Mouse (Mus musculus): Measurements from ENCODE around the gene Atp5d. TPM values are rescaled to one million over a fixed set of nuclear protein-coding genes. Genes with fewer than 3 reads are reported as not detected.

Atp5d gene
- polyA plus RNA-seq, 1 experiment from 2014 or later, result 362 TPM

- WGBS (ENCODE audit: insufficient replicate concordance), result 15% methylated on average over 1 of the region's 1 CpGs
- no peaks in the 10 kb centered on the region for H3K9me3 ChIP-seq (replicated peaks)
- ATAC-seq (ENCODE audit: low read depth), result no peak
- peaks cover 55% of the 10 kb centered on the region for H3K36me3 ChIP-seq
- H3K27me3 ChIP-seq, result no peaks in the 10 kb centered on the region
- H3K9ac ChIP-seq, result peak overlapping the region; percentile 99
- peak overlapping the region; percentile 95 for H3K27ac ChIP-seq
- peak overlapping the region; percentile 95 for H3K4me2 ChIP-seq
- peaks cover 75% of the 10 kb centered on the region for H3K4me1 ChIP-seq (replicated peaks)
- H3K4me3 ChIP-seq (replicated peaks), result peak overlapping the region; percentile 96
- DNase-seq, result no peak
Measured at GRCm38 (mm10) chr10:80117736-80118135, 20.7 kb upstream of the Atp5d start.

- DNase-seq, result no peak
- H3K27me3 ChIP-seq, result no peaks in the 10 kb centered on the region
- 79% methylated on average over 6 of the region's 6 CpGs for WGBS (ENCODE audit: insufficient replicate concordance)
- peak overlapping the region; percentile 95 for H3K4me2 ChIP-seq
- H3K4me3 ChIP-seq (replicated peaks), result peak overlapping the region; percentile 96
- H3K36me3 ChIP-seq, result peaks cover 63% of the 10 kb centered on the region
- peaks cover 77% of the 10 kb centered on the region for H3K4me1 ChIP-seq (replicated peaks)
- H3K27ac ChIP-seq, result peak overlapping the region; percentile 95
- ATAC-seq (ENCODE audit: low read depth), result no peak
- H3K9me3 ChIP-seq (replicated peaks), result no peaks in the 10 kb centered on the region
- peak overlapping the region; percentile 99 for H3K9ac ChIP-seq
Measured at GRCm38 (mm10) chr10:80118552-80118951, 19.9 kb upstream of the Atp5d start.

- peaks cover 79% of the 10 kb centered on the region for H3K4me1 ChIP-seq (replicated peaks)
Measured at GRCm38 (mm10) chr10:80120146-80120545, 18.3 kb upstream of the Atp5d start.

GRCm38 (mm10) chr10:80121639-80122038, 16.8 kb upstream of the Atp5d start:
- Histone ChIP-seq H3K9ac (no peak overlapping the region), H3K4me1 (replicated peaks) (peaks cover 94% of the 10 kb centered on the region), H3K27ac (peak overlapping the region; percentile 52; the same call in 1 of the 2 replicates), H3K36me3 (peaks cover 94% of the 10 kb centered on the region), H3K4me3 (replicated peaks) (no peak overlapping the region), H3K4me2 (no peak overlapping the region), H3K27me3 (no peaks in the 10 kb centered on the region), H3K9me3 (replicated peaks) (no peaks in the 10 kb centered on the region)
- DNase-seq (no peak), ATAC-seq (ENCODE audit: low read depth) (no peak)
- WGBS (ENCODE audit: insufficient replicate concordance), result 54% methylated on average over 2 of the region's 2 CpGs

More at GRCm38 (mm10) chr10:80120146-80120545, 18.3 kb upstream of the Atp5d start:
- no peaks in the 10 kb centered on the region for H3K9me3 ChIP-seq (replicated peaks)
- H3K27ac ChIP-seq, result peak overlapping the region; percentile 52
- peak overlapping the region; percentile 95; the same call in 1 of the 2 replicates for H3K4me2 ChIP-seq
- peak overlapping the region; percentile 99 for H3K9ac ChIP-seq
- H3K4me3 ChIP-seq (replicated peaks), result peak overlapping the region; percentile 96
- H3K27me3 ChIP-seq, result no peaks in the 10 kb centered on the region
- DNase-seq (no peak), ATAC-seq (ENCODE audit: low read depth) (no peak)
- 88% methylated on average over 2 of the region's 2 CpGs for WGBS (ENCODE audit: insufficient replicate concordance)
- peaks cover 79% of the 10 kb centered on the region for H3K36me3 ChIP-seq

GRCm38 (mm10) chr10:80123932-80124562, 14.4 kb upstream of the Atp5d start:
- Histone ChIP-seq H3K27me3 (no peaks in the 10 kb centered on the region), H3K4me2 (peak overlapping the region; percentile 62), H3K4me3 (replicated peaks) (peak overlapping the region; percentile 39), H3K9ac (peak overlapping the region; percentile 69), H3K4me1 (replicated peaks) (peaks cover 93% of the 10 kb centered on the region), H3K27ac (peak overlapping the region; percentile 95), H3K36me3 (peaks cover 99% of the 10 kb centered on the region), H3K9me3 (replicated peaks) (no peaks in the 10 kb centered on the region)
- WGBS (ENCODE audit: insufficient replicate concordance), result 48% methylated on average over 9 of the region's 9 CpGs
- ATAC-seq (ENCODE audit: low read depth) (peak; percentile 93), DNase-seq (peak; percentile 76)

GRCm38 (mm10) chr10:80127920-80128319, 10.5 kb upstream of the Atp5d start:
- ATAC-seq (ENCODE audit: low read depth), result no peak
- no peak overlapping the region for H3K4me2 ChIP-seq
- H3K4me1 ChIP-seq (replicated peaks), result peaks cover 88% of the 10 kb centered on the region
- H3K27me3 ChIP-seq, result no peaks in the 10 kb centered on the region
- no peak for DNase-seq
- H3K9ac ChIP-seq, result no peak overlapping the region
- H3K27ac ChIP-seq, result peak overlapping the region; percentile 95
- no peak overlapping the region for H3K4me3 ChIP-seq (replicated peaks)
- no peaks in the 10 kb centered on the region for H3K9me3 ChIP-seq (replicated peaks)
- WGBS (ENCODE audit: insufficient replicate concordance), result 95% methylated on average over 8 of the region's 8 CpGs
- peaks cover 99% of the 10 kb centered on the region for H3K36me3 ChIP-seq

GRCm38 (mm10) chr10:80129846-80130245, 8.6 kb upstream of the Atp5d start:
- Histone ChIP-seq H3K4me3 (replicated peaks) (no peak overlapping the region), H3K4me1 (replicated peaks) (peaks cover 68% of the 10 kb centered on the region), H3K9me3 (replicated peaks) (no peaks in the 10 kb centered on the region), H3K36me3 (peaks cover 80% of the 10 kb centered on the region), H3K27ac (no peak overlapping the region), H3K9ac (no peak overlapping the region), H3K27me3 (peaks cover 4% of the 10 kb centered on the region), H3K4me2 (no peak overlapping the region)
- no peak for DNase-seq
- 92% methylated on average over 9 of the region's 9 CpGs for WGBS (ENCODE audit: insufficient replicate concordance)
- no peak for ATAC-seq (ENCODE audit: low read depth)

- H3K9me3 ChIP-seq (replicated peaks), result no peaks in the 10 kb centered on the region
- peaks cover 10% of the 10 kb centered on the region for H3K27me3 ChIP-seq
- peaks cover 64% of the 10 kb centered on the region for H3K4me1 ChIP-seq (replicated peaks)
- no peak overlapping the region for H3K4me2 ChIP-seq
- no peak overlapping the region for H3K9ac ChIP-seq
- no peak for ATAC-seq (ENCODE audit: low read depth)
- no peak for DNase-seq
- 81% methylated on average over 18 of the region's 18 CpGs for WGBS (ENCODE audit: insufficient replicate concordance)
- H3K27ac ChIP-seq, result no peak overlapping the region
- H3K4me3 ChIP-seq (replicated peaks), result no peak overlapping the region
- peaks cover 73% of the 10 kb centered on the region for H3K36me3 ChIP-seq
Measured at GRCm38 (mm10) chr10:80130403-80131031, 7.9 kb upstream of the Atp5d start.

- no peak for ATAC-seq (ENCODE audit: low read depth)
- H3K9me3 ChIP-seq (replicated peaks), result no peaks in the 10 kb centered on the region
- no peak overlapping the region for H3K4me3 ChIP-seq (replicated peaks)
- no peak for DNase-seq
- 50% methylated on average over 55 of the region's 55 CpGs for WGBS (ENCODE audit: insufficient replicate concordance)
- H3K36me3 ChIP-seq, result peaks cover 64% of the 10 kb centered on the region
- H3K27me3 ChIP-seq, result peaks cover 19% of the 10 kb centered on the region
- H3K27ac ChIP-seq, result no peak overlapping the region
- H3K4me2 ChIP-seq, result peak overlapping the region; percentile 12; the same call in 1 of the 2 replicates
- H3K9ac ChIP-seq, result no peak overlapping the region
- peaks cover 62% of the 10 kb centered on the region for H3K4me1 ChIP-seq (replicated peaks)
Measured at GRCm38 (mm10) chr10:80131316-80131951, 7.0 kb upstream of the Atp5d start.

- peaks cover 59% of the 10 kb centered on the region for H3K36me3 ChIP-seq
- H3K4me1 ChIP-seq (replicated peaks), result peaks cover 62% of the 10 kb centered on the region
- H3K4me2 ChIP-seq, result peak overlapping the region; percentile 12; the same call in 1 of the 2 replicates
- 79% methylated on average over 27 of the region's 27 CpGs for WGBS (ENCODE audit: insufficient replicate concordance)
- H3K9ac ChIP-seq, result no peak overlapping the region
- DNase-seq (no peak), ATAC-seq (ENCODE audit: low read depth) (no peak)
- no peaks in the 10 kb centered on the region for H3K9me3 ChIP-seq (replicated peaks)
- H3K4me3 ChIP-seq (replicated peaks), result no peak overlapping the region
- H3K27me3 ChIP-seq, result peaks cover 24% of the 10 kb centered on the region
- H3K27ac ChIP-seq, result no peak overlapping the region
Measured at GRCm38 (mm10) chr10:80131952-80132350, 6.5 kb upstream of the Atp5d start.

- Histone ChIP-seq H3K27me3 (peaks cover 38% of the 10 kb centered on the region), H3K4me2 (no peak overlapping the region), H3K4me3 (replicated peaks) (no peak overlapping the region), H3K4me1 (replicated peaks) (peaks cover 64% of the 10 kb centered on the region), H3K9me3 (replicated peaks) (no peaks in the 10 kb centered on the region), H3K27ac (no peak overlapping the region; the same call in 1 of the 2 replicates), H3K36me3 (peaks cover 45% of the 10 kb centered on the region), H3K9ac (no peak overlapping the region)
- ATAC-seq (ENCODE audit: low read depth) (no peak), DNase-seq (no peak)
- WGBS (ENCODE audit: insufficient replicate concordance), result 75% methylated on average over 8 of the region's 8 CpGs
Measured at GRCm38 (mm10) chr10:80133226-80133849, 5.1 kb upstream of the Atp5d start.

Measured in liver, embryonic 13.5 days (tissue).